Mouse (Mus musculus) erythroblast, embryonic 14.5 days (primary cell): ENCODE measurements at regions not wholly inside any gene's neighbourhood (a gene's known extent, or its start where the extent isn't known, plus 50 kb on each side); places are given as distances from the start of the nearest gene placed in this dataset.

Source experiments
- H3K27me3 ChIP-seq: 2 replicates; pipeline ENCODE4 v1.6.1; 2012; ENCODE audit warnings: inconsistent platforms; ENCODE audit not compliant: control insufficient read depth
- H3K36me3 ChIP-seq: 2 replicates; pipeline ENCODE4 v1.6.1; 2012; ENCODE audit warnings: mild to moderate bottlenecking, inconsistent platforms; ENCODE audit not compliant: control insufficient read depth
- H3K4me1 ChIP-seq: 2 replicates; pipeline ENCODE4 v1.6.1; 2012; ENCODE audit warnings: inconsistent platforms; ENCODE audit not compliant: control insufficient read depth
- H3K4me3 ChIP-seq: replicated peaks from 2 replicates; pipeline ENCODE3; 2012; ENCODE audit warnings: moderate library complexity, mild to moderate bottlenecking, inconsistent platforms
- H3K9me3 ChIP-seq: 2 replicates; pipeline ENCODE4 v1.6.1; 2012; ENCODE audit warnings: low read length, inconsistent platforms, mixed read lengths; ENCODE audit not compliant: control insufficient read depth
- GATA1 ChIP-seq: IDR thresholded peaks from 2 replicates; pipeline ENCODE4 v1.6.1; 2012; ENCODE audit warnings: low read length, inconsistent platforms, mixed read lengths
- TAL1 ChIP-seq: IDR thresholded peaks from 3 replicates; pipeline ENCODE4 v1.6.1; 2012; ENCODE audit warnings: low read length, inconsistent platforms, mixed read lengths

GRCm38 (mm10) chr7:72788261-72788660, 481.9 kb upstream of the Mctp2 start:
- no peaks in the 10 kb centered on the region for H3K4me1 ChIP-seq
- peaks cover 2% of the 10 kb centered on the region; the same call in 1 of the 2 replicates for H3K9me3 ChIP-seq

GRCm38 (mm10) chr7:72822142-72822541, 515.7 kb upstream of the Mctp2 start:
- no peaks in the 10 kb centered on the region for H3K27me3 ChIP-seq
- TF ChIP-seq TAL1 (no peak), GATA1 (no peak)
- no peaks in the 10 kb centered on the region for H3K36me3 ChIP-seq
- H3K4me1 ChIP-seq, result no peaks in the 10 kb centered on the region
- peaks cover 2% of the 10 kb centered on the region; the same call in 1 of the 2 replicates for H3K9me3 ChIP-seq
- no peak overlapping the region for H3K4me3 ChIP-seq

More at GRCm38 (mm10) chr7:72788261-72788660, 481.9 kb upstream of the Mctp2 start:
- Histone ChIP-seq H3K36me3 (no peaks in the 10 kb centered on the region), H3K4me3 (no peak overlapping the region), H3K27me3 (no peaks in the 10 kb centered on the region)
- TF ChIP-seq GATA1, result no peak
- TF ChIP-seq TAL1, result no peak

- TF ChIP-seq TAL1 (no peak), GATA1 (no peak)
- no peaks in the 10 kb centered on the region for H3K4me1 ChIP-seq
- no peaks in the 10 kb centered on the region for H3K36me3 ChIP-seq
- H3K9me3 ChIP-seq, result peaks cover 15% of the 10 kb centered on the region
- no peak overlapping the region for H3K4me3 ChIP-seq
- H3K27me3 ChIP-seq, result no peaks in the 10 kb centered on the region
These were observed 520.2 kb upstream of the Mctp2 start for GRCm38 (mm10) chr7:72826597-72826996.

- peaks cover 4% of the 10 kb centered on the region; the same call in 1 of the 2 replicates for H3K9me3 ChIP-seq
- no peak overlapping the region for H3K4me3 ChIP-seq
- no peaks in the 10 kb centered on the region for H3K27me3 ChIP-seq
- H3K4me1 ChIP-seq, result no peaks in the 10 kb centered on the region
- H3K36me3 ChIP-seq, result no peaks in the 10 kb centered on the region
- TF ChIP-seq GATA1 (no peak), TAL1 (no peak)
These were observed 529.0 kb upstream of the Mctp2 start for GRCm38 (mm10) chr7:72835423-72835822.

GRCm38 (mm10) chr7:72836026-72836425, 529.6 kb upstream of the Mctp2 start:
- Histone ChIP-seq H3K4me3 (no peak overlapping the region), H3K4me1 (no peaks in the 10 kb centered on the region), H3K36me3 (no peaks in the 10 kb centered on the region), H3K27me3 (no peaks in the 10 kb centered on the region), H3K9me3 (peaks cover 4% of the 10 kb centered on the region; the same call in 1 of the 2 replicates)
- TF ChIP-seq GATA1, result no peak
- TF ChIP-seq TAL1, result no peak

- Histone ChIP-seq H3K4me3 (no peak overlapping the region), H3K4me1 (no peaks in the 10 kb centered on the region), H3K9me3 (peaks cover 4% of the 10 kb centered on the region; the same call in 1 of the 2 replicates), H3K36me3 (no peaks in the 10 kb centered on the region), H3K27me3 (no peaks in the 10 kb centered on the region)
- TF ChIP-seq GATA1 (no peak), TAL1 (no peak)
These were observed 530.1 kb upstream of the Mctp2 start for GRCm38 (mm10) chr7:72836457-72836985.

- no peaks in the 10 kb centered on the region for H3K4me1 ChIP-seq
- TF ChIP-seq TAL1 (no peak), GATA1 (no peak)
- no peaks in the 10 kb centered on the region for H3K36me3 ChIP-seq
- H3K9me3 ChIP-seq, result peaks cover 7% of the 10 kb centered on the region
- H3K4me3 ChIP-seq, result no peak overlapping the region
- no peaks in the 10 kb centered on the region for H3K27me3 ChIP-seq
These were observed 531.7 kb upstream of the Mctp2 start for GRCm38 (mm10) chr7:72837992-72838655.

GRCm38 (mm10) chr7:72851346-72851745, 524.0 kb upstream of the Rgma start:
- no peak for TF ChIP-seq TAL1
- TF ChIP-seq GATA1, result no peak
- Histone ChIP-seq H3K36me3 (no peaks in the 10 kb centered on the region), H3K4me1 (no peaks in the 10 kb centered on the region), H3K27me3 (no peaks in the 10 kb centered on the region), H3K9me3 (peaks cover 5% of the 10 kb centered on the region), H3K4me3 (no peak overlapping the region)

GRCm38 (mm10) chr7:72854501-72855002, 520.8 kb upstream of the Rgma start:
- H3K4me3 ChIP-seq, result no peak overlapping the region
- TF ChIP-seq GATA1, result no peak
- TF ChIP-seq TAL1, result no peak
- no peaks in the 10 kb centered on the region for H3K27me3 ChIP-seq
- no peaks in the 10 kb centered on the region for H3K4me1 ChIP-seq
- no peaks in the 10 kb centered on the region for H3K36me3 ChIP-seq
- peaks cover 4% of the 10 kb centered on the region; the same call in 1 of the 2 replicates for H3K9me3 ChIP-seq
